22 mouse cellular contexts compared by ENCODE assay signal in the genomic region with DNA sequence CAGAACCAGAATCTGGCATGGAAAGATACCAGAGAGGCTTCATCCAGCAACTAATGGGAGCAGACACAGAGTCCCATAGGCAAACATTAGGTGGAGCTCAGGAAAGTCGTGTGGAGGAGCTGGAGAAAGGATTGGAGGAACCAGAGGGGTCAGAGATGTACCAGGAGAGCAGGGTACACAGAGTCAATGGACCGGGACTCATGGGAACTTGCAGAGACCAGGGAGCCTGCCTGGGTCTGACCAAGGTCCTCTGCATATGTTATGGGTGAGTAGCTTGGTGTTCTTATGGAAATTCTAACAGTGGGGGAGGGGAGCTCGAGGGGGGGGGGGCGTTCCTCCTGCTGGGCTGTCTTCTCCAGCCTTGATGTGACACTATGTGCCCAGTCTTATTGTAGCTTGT. TPM values are rescaled to one million over a fixed set of nuclear protein-coding genes. Genes with fewer than 3 reads are reported as not detected.
A peak's percentile ranks its signal among the peaks of the same experiment; 100 is the strongest.
DNase-seq lines count a peak whose midpoint lies in the region; ATAC-seq lines count a peak whose summit lies in the region.
"Had no signal": no experiment of that assay in that cellular context is flagged by ENCODE, and none has a peak within 500 bp of the region (broad histone marks: within the 10 kb centered on the region; RNA-seq: fewer than 3 reads in every experiment).

No protein-coding gene starts in this region.

- peak; percentile 6 for DNase-seq in kidney, adult 11 months
- no peak for DNase-seq in kidney, postnatal 10 days
- DNase-seq in kidney, adult 9 months = peak; percentile 9
- no peak for DNase-seq in kidney, postnatal 14 days
- DNase-seq in ZHBTc4 (ENCODE audit: low read depth, low spot score) = peak; percentile 51
- no peak for DNase-seq in forebrain, embryonic 10.5 days (ENCODE audit: extremely low spot score, low spot score)
- DNase-seq: adrenal gland, postnatal 10 days; adrenal gland, postnatal 36 days; cerebellum, adult 18-20 months; cerebellum, adult 9-10 months; cerebellum, postnatal 14 days; gastrocnemius, postnatal 25 days; heart, adult 18-20 months; heart, postnatal 10 days; heart, postnatal 36 days had no signal

- H3K4me2 ChIP-seq in kidney, embryonic 16.5 days (replicated peaks; ENCODE audit: low read depth, low read length) = no peak overlapping the region
- no peak overlapping the region for H3K4me2 ChIP-seq in liver, embryonic 12.5 days
- H3K4me2 ChIP-seq: heart, embryonic 12.5 days; heart, embryonic 15.5 days; hindbrain, embryonic 13.5 days had no signal

- H3K27ac ChIP-seq in kidney, embryonic 16.5 days (ENCODE audit: low read length) = no peak overlapping the region
- H3K27ac ChIP-seq in liver, embryonic 12.5 days = no peak overlapping the region
- H3K27ac ChIP-seq in forebrain, embryonic 10.5 days = no peak overlapping the region
- H3K27ac ChIP-seq: heart, embryonic 15.5 days; hindbrain, embryonic 10.5 days; hindbrain, embryonic 13.5 days had no signal

- WGBS in kidney, embryonic 16.5 days = 35% methylated on average over 4 of the region's 4 CpGs
- 38% methylated on average over 4 of the region's 4 CpGs for whole genome bisulfite sequencing in liver, embryonic 12.5 days (ENCODE audit: insufficient replicate concordance)
- 52% methylated on average over 4 of the region's 4 CpGs for WGBS in forebrain, embryonic 10.5 days

- H3K36me3 ChIP-seq in kidney, embryonic 16.5 days (ENCODE audit: insufficient read depth, low read length) = no peaks in the 10 kb centered on the region
- no peaks in the 10 kb centered on the region for H3K36me3 ChIP-seq in liver, embryonic 12.5 days
- no peaks in the 10 kb centered on the region for H3K36me3 ChIP-seq in forebrain, embryonic 10.5 days (replicated peaks)
- H3K36me3 ChIP-seq: heart, embryonic 12.5 days; heart, embryonic 15.5 days; hindbrain, embryonic 10.5 days; hindbrain, embryonic 13.5 days had no signal

- H3K9me3 ChIP-seq in kidney, embryonic 16.5 days (ENCODE audit: low read length) = 0 out of 2 replicates have a peak, but pooled peaks cover 3% of the 10 kb centered on the region
- no peaks in the 10 kb centered on the region for H3K9me3 ChIP-seq in liver, embryonic 12.5 days (replicated peaks)
- H3K9me3 ChIP-seq in forebrain, embryonic 10.5 days = no peaks in the 10 kb centered on the region
- H3K9me3 ChIP-seq: heart, embryonic 12.5 days; heart, embryonic 15.5 days; hindbrain, embryonic 10.5 days; hindbrain, embryonic 13.5 days had no signal

- no peak overlapping the region for H3K9ac ChIP-seq in kidney, embryonic 16.5 days (replicated peaks; ENCODE audit: low read length)
- no peak overlapping the region for H3K9ac ChIP-seq in liver, embryonic 12.5 days
- H3K9ac ChIP-seq: heart, embryonic 12.5 days; heart, embryonic 15.5 days; hindbrain, embryonic 13.5 days had no signal

- H3K4me3 ChIP-seq in kidney, embryonic 16.5 days (ENCODE audit: low read length) = no peak overlapping the region
- no peak overlapping the region for H3K4me3 ChIP-seq in liver, embryonic 12.5 days
- no peak overlapping the region for H3K4me3 ChIP-seq in forebrain, embryonic 10.5 days
- H3K4me3 ChIP-seq: heart, embryonic 12.5 days; heart, embryonic 15.5 days; hindbrain, embryonic 10.5 days; hindbrain, embryonic 13.5 days had no signal

- H3K4me1 ChIP-seq in kidney, embryonic 16.5 days (ENCODE audit: insufficient read depth, low read length) = no peaks in the 10 kb centered on the region
- no peaks in the 10 kb centered on the region for H3K4me1 ChIP-seq in liver, embryonic 12.5 days
- H3K4me1 ChIP-seq in forebrain, embryonic 10.5 days = peaks cover 29% of the 10 kb centered on the region
- H3K4me1 ChIP-seq: heart, embryonic 12.5 days; heart, embryonic 15.5 days had no signal

- ATAC-seq in kidney, embryonic 16.5 days (ENCODE audit: low FRiP score, low TSS enrichment) = peak; percentile 82
- no peak for ATAC-seq in liver, embryonic 12.5 days
- ATAC-seq: forebrain, embryonic 14.5 days had no signal

- H3K27me3 ChIP-seq in kidney, embryonic 16.5 days (ENCODE audit: insufficient read depth, low read length) = no peaks in the 10 kb centered on the region
- H3K27me3 ChIP-seq in liver, embryonic 12.5 days (replicated peaks) = no peaks in the 10 kb centered on the region
- no peaks in the 10 kb centered on the region for H3K27me3 ChIP-seq in forebrain, embryonic 10.5 days (ENCODE audit: poor library complexity, severe bottlenecking)
- H3K27me3 ChIP-seq: heart, embryonic 12.5 days; heart, embryonic 15.5 days; hindbrain, embryonic 13.5 days had no signal

RNA-seq across cellular contexts. Expression of a gene that starts 30.7 kb away (rescaled TPM):
- polyA plus RNA-seq in kidney, embryonic 16.5 days (2015; fragmentation: Nextera tagmentation; extraction: Ambion mirVana) = 0.91 and 1.3 TPM in 2 replicates
- 0.19 and 0.20 TPM in 2 replicates for polyA plus RNA-seq in liver, embryonic 12.5 days (2016; fragmentation: Nextera tagmentation; extraction: Ambion mirVana)
- 1.2 TPM in 2 replicates for polyA plus RNA-seq in forebrain, embryonic 10.5 days (2016; fragmentation: Nextera tagmentation; extraction: Ambion mirVana)

Comparison
In these comparisons a context has a peak if more than half of its experiments do, and no peak if none do; other contexts are left out.
1. DNase-seq: peak in kidney, adult 11 months (single experiment), kidney, adult 9 months (single experiment) and ZHBTc4 (single experiment); none in kidney, postnatal 10 days (single experiment), kidney, postnatal 14 days (single experiment) and forebrain, embryonic 10.5 days (single experiment).